Mouse (Mus musculus) neural tube, embryonic 12.5 days (tissue): ENCODE results near the gene Tgm1. TPM values are rescaled to one million over a fixed set of nuclear protein-coding genes. Genes with fewer than 3 reads are reported as not detected.

Experiments used
- ATAC-seq: fragments of 200-750 bp; cut with Nextera tagmentation; 2 replicates; pipeline ENCODE4 v1.8.0; 2017; ENCODE audit warnings: low read depth, mild to moderate bottlenecking, moderate TSS enrichment, moderate library complexity; ENCODE audit not compliant: low FRiP score
- H3K27ac ChIP-seq: fragments of 300-500 bp; sonication (generic); 2 replicates; pipeline ENCODE4 v1.5.1; 2016
- H3K27me3 ChIP-seq: fragments of 300-500 bp; sonication (generic); replicated peaks from 2 replicates; pipeline ENCODE4 v1.6.1; 2016; ENCODE audit warnings: mild to moderate bottlenecking
- H3K36me3 ChIP-seq: fragments of 300-500 bp; sonication (generic); 2 replicates; pipeline ENCODE4 v1.6.1; 2016; ENCODE audit warnings: mild to moderate bottlenecking
- H3K4me1 ChIP-seq: fragments of 300-500 bp; sonication (generic); 2 replicates; pipeline ENCODE4 v1.6.1; 2016
- H3K4me2 ChIP-seq: fragments of 300-500 bp; sonication (generic); replicated peaks from 2 replicates; pipeline ENCODE4 v1.6.1; 2016; ENCODE audit warnings: mild to moderate bottlenecking
- H3K4me3 ChIP-seq: fragments of 300-500 bp; sonication (generic); 2 replicates; pipeline ENCODE4 v1.5.1; 2016
- H3K9ac ChIP-seq: fragments of 300-500 bp; sonication (generic); 2 replicates; pipeline ENCODE4 v1.6.1; 2016; ENCODE audit warnings: mild to moderate bottlenecking
- H3K9me3 ChIP-seq: fragments of 300-500 bp; sonication (generic); 2 replicates; pipeline ENCODE4 v1.6.1; 2016; ENCODE audit warnings: mild to moderate bottlenecking
- WGBS: fragments of 180-500 bp; shearing (Covaris S2); methylation state at CpG from one replicate; pipeline ENCODE4 v1.1.7; 2016; 5-methylcytosine and 5-hydroxymethylcytosine counted together
- polyA plus RNA-seq: library from polyadenylated mRNA; unstranded; fragments of >200 nt; fragmentation: Nextera tagmentation; extraction: Ambion mirVana; gene quantifications from 2 replicates; pipeline ENCODE4 v1.2.1, GENCODE M21; 2016

Gene Tgm1
- polyA plus RNA-seq, 1 experiment from 2014 or later: 0.34 TPM

GRCm38 (mm10) chr14:55659960-55660573 is 53.7 kb downstream of the Tgm1 start, which contains the start of gene Mdp1:
TSS of gene Mdp1 (minus strand) at chr14:55660508.
- Histone ChIP-seq H3K27ac (peak within 1 kb of the TSS; percentile 0; the same call in 1 of the 2 replicates), H3K9me3 (no peaks in the 10 kb centered on the region), H3K27me3 (no peaks in the 10 kb centered on the region), H3K4me3 (peak within 1 kb of the TSS; percentile 64), H3K4me1 (no peaks in the 10 kb centered on the region; the same call in 1 of the 2 replicates), H3K4me2 (peak within 1 kb of the TSS; percentile 61), H3K36me3 (peaks cover 28% of the 10 kb centered on the region), H3K9ac (peak within 1 kb of the TSS; percentile 72)
- under 1% methylated on average over 39 of the region's 39 CpGs for WGBS
- ATAC-seq: peak; percentile 94

- Histone ChIP-seq H3K4me2 (no peak overlapping the region), H3K27me3 (no peaks in the 10 kb centered on the region), H3K36me3 (peaks cover 18% of the 10 kb centered on the region), H3K4me1 (no peaks in the 10 kb centered on the region; the same call in 1 of the 2 replicates), H3K9ac (no peak overlapping the region), H3K27ac (no peak overlapping the region), H3K9me3 (no peaks in the 10 kb centered on the region), H3K4me3 (no peak overlapping the region)
- WGBS: 92% methylated on average over 5 of the region's 5 CpGs
- ATAC-seq: no peak
Measured at GRCm38 (mm10) chr14:55658011-55658410, 55.7 kb downstream of the Tgm1 start.

GRCm38 (mm10) chr14:55656935-55657334 is 56.8 kb downstream of the Tgm1 start:
- 90% methylated on average over 3 of the region's 3 CpGs for WGBS
- Histone ChIP-seq H3K36me3 (peaks cover 13% of the 10 kb centered on the region), H3K9ac (no peak overlapping the region), H3K27me3 (no peaks in the 10 kb centered on the region), H3K27ac (no peak overlapping the region), H3K9me3 (no peaks in the 10 kb centered on the region), H3K4me2 (no peak overlapping the region), H3K4me3 (no peak overlapping the region), H3K4me1 (no peaks in the 10 kb centered on the region; the same call in 1 of the 2 replicates)
- ATAC-seq: no peak

GRCm38 (mm10) chr14:55651528-55651927 is 62.2 kb downstream of the Tgm1 start:
- Histone ChIP-seq H3K9me3 (no peaks in the 10 kb centered on the region), H3K4me1 (no peaks in the 10 kb centered on the region), H3K9ac (no peak overlapping the region), H3K4me2 (no peak overlapping the region), H3K27me3 (no peaks in the 10 kb centered on the region), H3K36me3 (0 out of 2 replicates have a peak, but pooled peaks cover 3% of the 10 kb centered on the region), H3K4me3 (no peak overlapping the region), H3K27ac (no peak overlapping the region)
- ATAC-seq: no peak
- WGBS: 90% methylated on average over 7 of the region's 7 CpGs

Other genes with a start within 250 kb of the Tgm1 start
- 41.5 and 41.7 TPM in 2 replicates for gene Dhrs4, start 235.2 kb downstream of the Tgm1 start, polyA plus RNA-seq
- 16.1 and 16.8 TPM in 2 replicates for gene Carmil3, start 223.3 kb downstream of the Tgm1 start, polyA plus RNA-seq
- 1.4 and 2.4 TPM in 2 replicates for gene Cpne6, start 203.5 kb downstream of the Tgm1 start, polyA plus RNA-seq
- 0.10 and 0.19 TPM in 2 replicates for gene Nrl, start 188.9 kb downstream of the Tgm1 start, polyA plus RNA-seq
- gene Pck2, start 173.7 kb downstream of the Tgm1 start, polyA plus RNA-seq: 18.2 and 21.0 TPM in 2 replicates
- gene Dcaf11, start 153.9 kb downstream of the Tgm1 start, polyA plus RNA-seq: 103 and 105 TPM in 2 replicates
- not detected in 2 replicates for gene A730061H03Rik, start 153.5 kb downstream of the Tgm1 start, polyA plus RNA-seq
- 4.0 and 4.3 TPM in 2 replicates for gene Fitm1, start 138.3 kb downstream of the Tgm1 start, polyA plus RNA-seq
- 120 and 128 TPM in 2 replicates for gene Psme1, start 135.8 kb downstream of the Tgm1 start, polyA plus RNA-seq
- gene Emc9, start 128.6 kb downstream of the Tgm1 start, polyA plus RNA-seq: 8.9 and 12.7 TPM in 2 replicates
- 212 and 223 TPM in 2 replicates for gene Psme2, start 122.8 kb downstream of the Tgm1 start, polyA plus RNA-seq
- gene Rnf31, start 122.2 kb downstream of the Tgm1 start, polyA plus RNA-seq: 17.8 and 21.0 TPM in 2 replicates
- gene Irf9, start 110.4 kb downstream of the Tgm1 start, polyA plus RNA-seq: 8.8 and 9.0 TPM in 2 replicates
- 20.6 and 22.8 TPM in 2 replicates for gene Rec8, start 95.9 kb downstream of the Tgm1 start, polyA plus RNA-seq
- 73.7 and 85.6 TPM in 2 replicates for gene Ipo4, start 78.0 kb downstream of the Tgm1 start, polyA plus RNA-seq
- gene Gm49378, start 76.0 kb downstream of the Tgm1 start, polyA plus RNA-seq: 2.1 and 3.6 TPM in 2 replicates
- 62.7 and 68.6 TPM in 2 replicates for gene Tm9sf1, start 70.1 kb downstream of the Tgm1 start, polyA plus RNA-seq
- gene Tssk4, start 63.7 kb downstream of the Tgm1 start, polyA plus RNA-seq: 0.53 and 0.77 TPM in 2 replicates
- 70.1 and 71.0 TPM in 2 replicates for gene Mdp1, start 53.4 kb downstream of the Tgm1 start, polyA plus RNA-seq
- gene Gmpr2, start 42.0 kb downstream of the Tgm1 start, polyA plus RNA-seq: 60.7 and 61.6 TPM in 2 replicates
- 555 and 567 TPM in 2 replicates for gene Nedd8, start 41.8 kb downstream of the Tgm1 start, polyA plus RNA-seq
- gene Tinf2, start 32.1 kb downstream of the Tgm1 start, polyA plus RNA-seq: 44.1 and 45.7 TPM in 2 replicates
- 42.0 and 46.3 TPM in 2 replicates for gene Rabggta, start 8.3 kb upstream of the Tgm1 start, polyA plus RNA-seq
- gene Dhrs1, start 31.8 kb upstream of the Tgm1 start, polyA plus RNA-seq: 74.1 and 81.8 TPM in 2 replicates
- gene Nop9, start 31.8 kb upstream of the Tgm1 start, polyA plus RNA-seq: 44.2 and 47.0 TPM in 2 replicates
- 0.30 TPM in 1 of 2 replicates, not detected in the other for gene Cideb, start 44.5 kb upstream of the Tgm1 start, polyA plus RNA-seq
- gene Ltb4r2, start 47.5 kb upstream of the Tgm1 start, polyA plus RNA-seq: 0.37 and 0.52 TPM in 2 replicates
- 0.23 and 0.37 TPM in 2 replicates for gene Ltb4r1, start 52.0 kb upstream of the Tgm1 start, polyA plus RNA-seq
- gene Adcy4, start 70.2 kb upstream of the Tgm1 start, polyA plus RNA-seq: 9.2 and 10.1 TPM in 2 replicates
- gene Ripk3, start 74.9 kb upstream of the Tgm1 start, polyA plus RNA-seq: 7.9 and 8.7 TPM in 2 replicates
- gene Nfatc4, start 109.2 kb upstream of the Tgm1 start, polyA plus RNA-seq: 22.0 and 24.8 TPM in 2 replicates
- 19.7 and 21.5 TPM in 2 replicates for gene Nynrin, start 140.1 kb upstream of the Tgm1 start, polyA plus RNA-seq
- 0.25 and 0.28 TPM in 2 replicates for gene Cbln3, start 170.5 kb upstream of the Tgm1 start, polyA plus RNA-seq
- 18.3 and 19.7 TPM in 2 replicates for gene Khnyn, start 171.0 kb upstream of the Tgm1 start, polyA plus RNA-seq
- gene Sdr39u1, start 186.4 kb upstream of the Tgm1 start, polyA plus RNA-seq: 59.9 and 66.0 TPM in 2 replicates
- gene Cma1, start 230.7 kb upstream of the Tgm1 start, polyA plus RNA-seq: not detected in 2 replicates
- gene Cma2, start 237.1 kb upstream of the Tgm1 start, polyA plus RNA-seq: not detected in 2 replicates